Mouse (Mus musculus) heart, adult 2 months (tissue): Measurements from ENCODE around the gene Vmn1r94.
"Not testable (repeated sequence)": the region's sequence is repeated elsewhere in the genome, so short reads cannot be mapped to it uniquely, and the experiment has no call there.

Source experiments
- EP300 ChIP-seq: fragments of 200-500 bp; IDR thresholded peaks from 2 replicates; pipeline ENCODE4 v1.6.1; 2011; ENCODE audit warnings: low read depth, low read length, control low read depth; ENCODE audit not compliant: insufficient read depth
- POLR2A ChIP-seq: fragments of 200-500 bp; IDR thresholded peaks from 2 replicates; pipeline ENCODE4 v1.6.1; 2011; ENCODE audit warnings: mild to moderate bottlenecking, low read depth, low read length, control low read depth; ENCODE audit not compliant: insufficient read depth

DNA sequence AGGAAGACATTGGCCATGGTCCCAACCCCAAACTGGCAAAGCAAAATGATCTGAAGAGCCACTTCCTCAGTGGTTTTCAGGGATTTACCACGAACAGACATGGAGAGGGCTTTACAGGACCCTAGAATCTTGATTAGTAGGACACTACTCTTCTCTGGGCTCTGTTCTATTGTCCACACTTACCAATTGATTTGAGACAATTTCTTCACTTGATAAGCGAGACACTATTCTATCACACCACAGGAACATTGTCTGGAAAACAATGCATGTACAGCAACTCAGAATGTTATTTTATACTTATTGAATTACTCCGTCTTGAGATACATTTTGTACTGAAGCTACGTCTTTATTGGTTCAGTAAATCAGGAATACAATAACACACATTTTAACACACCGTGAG lies 29.2 kb downstream of the Vmn1r94 start, which contains the start of gene Vmn1r93:
- TF ChIP-seq EP300, POLR2A: not testable (repeated sequence)
